Mouse (Mus musculus) CD4-positive naive resting alpha-beta T cell, adult 57 days (primary cell): Measurements from ENCODE around the gene Macf1. TPM values are rescaled to one million over a fixed set of nuclear protein-coding genes. Genes with fewer than 3 reads are reported as not detected.

ENCODE experiments used
- total RNA-seq: library from RNA; stranded (reverse); gene quantifications from one replicate; pipeline ENCODE4 v1.2.4, GENCODE M21; 2023

Gene Macf1
- total RNA-seq = 686 TPM

DNA sequence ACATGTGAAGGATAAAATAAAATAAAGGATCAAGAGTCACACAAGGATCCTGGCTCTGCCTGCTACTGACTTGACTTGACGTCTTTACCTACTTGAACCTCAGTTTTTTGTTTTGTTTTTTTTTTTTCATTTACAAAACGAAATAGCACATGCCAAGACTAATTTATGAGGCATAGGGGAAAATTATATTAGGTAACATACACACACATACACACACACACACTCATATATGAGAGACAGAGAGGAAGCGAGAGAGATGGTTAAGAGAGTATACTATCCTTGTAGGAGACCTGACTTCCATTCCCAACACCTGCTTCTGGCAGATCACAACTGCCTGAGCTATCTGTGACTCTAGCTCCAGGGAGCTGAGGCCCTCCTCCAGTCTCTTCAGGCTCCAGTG is at the start of gene Macf1:
TSS of gene Macf1 (minus strand) at position 101 of the 400 bp plus-strand sequence.

DNA sequence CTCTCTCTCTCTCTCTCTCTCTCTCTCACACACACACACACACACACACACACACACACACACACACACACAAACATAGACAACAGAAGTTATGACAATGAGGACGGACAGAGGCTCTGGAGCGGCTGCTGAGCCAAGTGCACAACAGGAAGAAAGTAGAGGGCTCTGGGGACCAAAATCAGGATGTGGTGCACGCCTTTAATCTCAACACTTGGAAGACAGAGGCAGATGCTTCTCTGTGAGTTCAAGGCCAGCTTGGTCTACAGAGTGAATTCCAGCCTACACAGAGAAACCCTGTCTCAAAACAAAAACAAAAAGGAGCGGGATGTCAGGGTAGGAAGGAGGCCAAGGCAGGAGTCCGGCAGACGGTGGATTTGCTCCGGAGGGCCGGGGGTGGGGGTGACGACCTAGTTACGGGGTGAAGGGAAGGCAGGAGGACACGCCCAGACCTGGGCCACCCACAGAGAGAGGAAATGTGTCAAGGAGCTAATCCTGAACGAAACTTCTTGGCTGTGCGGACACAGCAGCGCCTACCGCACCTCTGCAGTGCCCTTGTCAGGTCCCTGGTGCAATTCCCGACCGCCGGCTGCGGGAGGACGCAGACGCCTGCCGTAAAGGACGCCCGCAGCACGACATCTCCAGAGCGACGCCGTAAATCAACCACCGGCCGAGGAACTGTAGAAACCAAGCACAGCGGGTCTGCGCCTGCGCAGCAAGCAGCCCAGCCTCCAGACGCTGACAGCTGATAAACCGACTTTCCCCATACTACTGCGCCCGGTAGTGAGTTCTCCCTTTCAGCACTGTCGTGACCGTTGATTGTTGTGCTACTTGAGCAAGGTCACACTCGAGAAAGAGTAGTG is 33.6 kb upstream of the Macf1 start, which contains the start of gene Ndufs5:
TSS of gene Ndufs5 (minus strand) at position 629 of the 860 bp plus-strand sequence.

DNA sequence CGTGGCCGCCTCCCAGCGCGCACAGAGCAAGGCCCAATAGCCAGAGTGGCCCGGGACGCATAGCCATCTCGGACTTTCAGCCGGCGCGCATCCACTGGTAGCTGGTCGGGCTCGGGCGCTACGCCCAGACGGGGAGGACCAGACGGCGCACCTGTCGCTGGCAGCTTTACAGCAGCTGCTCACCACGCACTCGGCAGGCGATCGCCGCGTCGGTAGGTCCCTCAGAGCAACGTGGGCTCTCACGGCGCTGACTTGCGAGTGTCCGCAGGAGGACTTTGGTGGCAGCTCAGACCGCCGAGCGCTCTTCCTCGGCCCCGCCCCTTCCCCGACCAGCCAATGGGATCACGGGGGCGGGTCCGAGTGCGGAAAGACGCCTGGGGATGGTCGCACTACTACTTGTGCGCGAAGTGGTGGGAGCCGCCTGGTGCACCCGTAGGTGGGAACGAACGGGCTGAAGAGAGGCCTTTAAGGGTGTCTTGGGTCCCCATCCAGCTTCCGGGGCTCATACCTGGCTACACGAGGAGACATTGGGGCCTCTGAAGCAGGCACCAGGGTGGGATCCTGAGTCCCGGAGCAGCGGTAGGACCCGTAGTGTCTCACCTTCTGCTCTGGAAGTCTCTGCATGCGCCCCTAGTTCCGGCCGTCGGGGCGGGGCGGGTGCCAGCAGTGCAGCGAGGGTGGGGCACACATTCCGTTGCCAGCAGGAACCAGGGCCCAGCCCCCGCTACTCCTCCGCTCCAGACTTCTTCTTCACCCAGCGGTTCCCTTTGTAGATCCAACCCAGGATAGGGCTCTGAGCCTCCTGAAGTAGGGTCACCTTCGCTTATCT is 341.3 kb downstream of the Macf1 start, which contains the start of gene Bmp8a:
TSS of gene Bmp8a (minus strand) at position 611 of the 829 bp plus-strand sequence.

DNA sequence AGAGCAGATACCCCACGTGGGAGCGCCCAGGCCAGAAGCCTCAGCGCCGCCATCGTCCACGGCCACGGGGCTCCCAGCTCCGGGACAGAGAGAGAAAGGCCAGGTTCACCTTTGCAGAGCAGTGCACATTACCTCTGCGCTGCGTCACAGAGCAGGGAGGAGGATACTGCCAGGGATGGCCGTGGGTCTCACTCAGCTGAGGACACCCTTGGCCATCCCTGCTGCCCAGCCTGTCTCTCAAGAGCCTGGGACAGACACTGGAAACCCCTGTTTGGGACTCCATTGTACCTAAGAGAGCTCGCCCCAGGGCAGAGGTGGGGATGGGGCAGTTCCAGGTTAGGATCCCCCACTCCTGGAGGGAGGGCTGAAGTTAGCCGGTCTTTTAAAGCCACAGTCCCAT is 360.6 kb downstream of the Macf1 start, which contains the start of gene Oxct2a:
TSS of gene Oxct2a (minus strand) at position 101 of the 400 bp plus-strand sequence.

Other genes with a start within 250 kb of the Macf1 start
- gene Ndufs5, start 33.8 kb upstream of the Macf1 start, total RNA-seq = 22.1 TPM
- 55.7 TPM for gene Akirin1, start 66.0 kb upstream of the Macf1 start, total RNA-seq
- not detected for gene Rhbdl2, start 103.5 kb upstream of the Macf1 start, total RNA-seq
- gene 4933427I04Rik, start 175.3 kb upstream of the Macf1 start, total RNA-seq = not detected
- gene Mycbp, start 220.5 kb upstream of the Macf1 start, total RNA-seq = 9.1 TPM
- gene Rragc, start 233.1 kb upstream of the Macf1 start, total RNA-seq = 41.4 TPM
- not detected for gene 4930535I16Rik, start 233.7 kb upstream of the Macf1 start, total RNA-seq